7 mouse cellular contexts compared by ENCODE assay signal in genomic region chr1:175692997-175693361, GRCm38 (mm10). TPM values are rescaled to one million over a fixed set of nuclear protein-coding genes. Genes with fewer than 3 reads are reported as not detected.
DNase-seq lines count a peak whose midpoint lies in the region; ATAC-seq and TF ChIP-seq lines count a peak whose summit lies in the region.

No protein-coding gene starts in this region.

- H3K4me1 ChIP-seq in spleen, adult 2 months (ENCODE audit: control insufficient read depth, insufficient read depth, insufficient read length): peaks cover 5% of the 10 kb centered on the region; the same call in 1 of the 2 replicates
- H3K4me1 ChIP-seq in forebrain, embryonic 13.5 days: peaks cover 20% of the 10 kb centered on the region
- peaks cover 28% of the 10 kb centered on the region for H3K4me1 ChIP-seq in liver, embryonic 13.5 days (replicated peaks)
- no peaks in the 10 kb centered on the region; the same call in 1 of the 2 replicates for H3K4me1 ChIP-seq in stomach, postnatal 0 days (replicated peaks; ENCODE audit: control insufficient read depth, insufficient read depth)

- TF ChIP-seq EP300 in stomach, postnatal 0 days (optimal IDR thresholded peaks at IDR 0.05): no peak

- TF ChIP-seq CTCF in spleen, adult 2 months (IDR thresholded peaks at IDR 0.05; ENCODE audit: extremely low read depth, insufficient read depth, insufficient read length, insufficient replicate concordance): no peak
- TF ChIP-seq CTCF in stomach, postnatal 0 days (IDR thresholded peaks at IDR 0.05; ENCODE audit: low read depth): 0 out of 2 replicates have a peak, but pooled peaks have one; percentile 4

- ATAC-seq in forebrain, embryonic 13.5 days: no peak; the same call in 1 of the 2 replicates
- ATAC-seq in liver, embryonic 13.5 days (ENCODE audit: low read depth): no peak; the same call in 1 of the 2 replicates
- no peak for ATAC-seq in stomach, postnatal 0 days (ENCODE audit: low FRiP score, low TSS enrichment)

- H3K27me3 ChIP-seq in spleen, adult 2 months (ENCODE audit: control insufficient read depth, insufficient read depth, low read length): no peaks in the 10 kb centered on the region
- no peaks in the 10 kb centered on the region for H3K27me3 ChIP-seq in forebrain, embryonic 13.5 days
- H3K27me3 ChIP-seq in liver, embryonic 13.5 days: no peaks in the 10 kb centered on the region
- H3K27me3 ChIP-seq in stomach, postnatal 0 days (ENCODE audit: control insufficient read depth, insufficient read depth, low read length): no peaks in the 10 kb centered on the region

- TF ChIP-seq POLR2A in spleen, adult 2 months (IDR thresholded peaks at IDR 0.05; ENCODE audit: low read depth, low read length): no peak

- no peaks in the 10 kb centered on the region for H3K36me3 ChIP-seq in spleen, adult 2 months (ENCODE audit: control insufficient read depth, insufficient read depth, low read length)
- H3K36me3 ChIP-seq in forebrain, embryonic 13.5 days (ENCODE audit: poor library complexity, severe bottlenecking): peaks cover 3% of the 10 kb centered on the region; the same call in 1 of the 2 replicates
- H3K36me3 ChIP-seq in liver, embryonic 13.5 days: 0 out of 2 replicates have a peak, but pooled peaks cover 1% of the 10 kb centered on the region
- H3K36me3 ChIP-seq in stomach, postnatal 0 days (ENCODE audit: control insufficient read depth, insufficient read depth, low read length): no peaks in the 10 kb centered on the region

- WGBS in spleen, adult 2 months: under 1% methylated on average over 17 of the region's 17 CpGs
- under 1% methylated on average over 17 of the region's 17 CpGs for WGBS in forebrain, embryonic 13.5 days
- under 1% methylated on average over 17 of the region's 17 CpGs for WGBS in liver, embryonic 13.5 days (ENCODE audit: insufficient replicate concordance)
- under 1% methylated on average over 17 of the region's 17 CpGs for WGBS in stomach, postnatal 0 days

- H3K4me3 ChIP-seq in spleen, adult 2 months (ENCODE audit: extremely low read depth, insufficient read depth, insufficient read length): peak overlapping the region; percentile 50
- peak overlapping the region; percentile 74 for H3K4me3 ChIP-seq in forebrain, embryonic 13.5 days
- H3K4me3 ChIP-seq in liver, embryonic 13.5 days (replicated peaks): peak overlapping the region; percentile 80
- H3K4me3 ChIP-seq in stomach, postnatal 0 days (ENCODE audit: low read depth, low read length): peak overlapping the region; percentile 78

- H3K27ac ChIP-seq in spleen, adult 2 months (ENCODE audit: insufficient read depth, low read length): no peak overlapping the region
- no peak overlapping the region for H3K27ac ChIP-seq in forebrain, embryonic 13.5 days
- H3K27ac ChIP-seq in liver, embryonic 13.5 days: no peak overlapping the region
- H3K27ac ChIP-seq in stomach, postnatal 0 days (replicated peaks): no peak overlapping the region

- no peak overlapping the region for H3K9ac ChIP-seq in forebrain, embryonic 13.5 days
- H3K9ac ChIP-seq in liver, embryonic 13.5 days: peak overlapping the region; percentile 62
- H3K9ac ChIP-seq in stomach, postnatal 0 days (ENCODE audit: low read length): peak overlapping the region; percentile 0; the same call in 1 of the 2 replicates

- H3K9me3 ChIP-seq in forebrain, embryonic 13.5 days (replicated peaks): no peaks in the 10 kb centered on the region
- H3K9me3 ChIP-seq in liver, embryonic 13.5 days (replicated peaks): no peaks in the 10 kb centered on the region
- no peaks in the 10 kb centered on the region for H3K9me3 ChIP-seq in stomach, postnatal 0 days (ENCODE audit: control insufficient read depth, low read length)

- H3K4me2 ChIP-seq in forebrain, embryonic 13.5 days: peak overlapping the region; percentile 82
- peak overlapping the region; percentile 99 for H3K4me2 ChIP-seq in liver, embryonic 13.5 days
- H3K4me2 ChIP-seq in stomach, postnatal 0 days (replicated peaks; ENCODE audit: low read depth): peak overlapping the region; percentile 94

- DNase-seq in spleen, adult 2 months (ENCODE audit: low read depth in 1 of 2, low spot score in 2 of 2): no peak
- DNase-seq in spleen, adult 18-20 months: no peak
- no peak for DNase-seq in liver, embryonic 13.5 days
- DNase-seq in stomach, postnatal 0 days (ENCODE audit: low spot score): no peak
- no peak for DNase-seq in MN1 (ENCODE audit: low spot score)
- no peak for DNase-seq in embryo, embryonic 10 days (ENCODE audit: low spot score)

RNA-seq across cellular contexts. Expression of gene Chml, which starts 0.3 kb away (rescaled TPM):
- 4.6 and 16.3 TPM in 2 replicates for polyA plus RNA-seq in spleen, adult 2 months (2012; rRNA removed)
- 2.5 and 2.6 TPM in 2 replicates for polyA plus RNA-seq in forebrain, embryonic 13.5 days (2015; fragmentation: Nextera tagmentation; extraction: Ambion mirVana)
- 0.62 and 1.1 TPM in 2 replicates for polyA plus RNA-seq in liver, embryonic 13.5 days (2015; fragmentation: Nextera tagmentation; extraction: Ambion mirVana)
- 1.0 and 1.5 TPM in 2 replicates for polyA plus RNA-seq in stomach, postnatal 0 days (2015; fragmentation: Nextera tagmentation; extraction: Ambion mirVana)

RNA-seq across cellular contexts. Expression of gene Opn3, which starts 0.4 kb away (rescaled TPM):
- polyA plus RNA-seq in spleen, adult 2 months (2012; rRNA removed): 1.4 and 2.8 TPM in 2 replicates
- polyA plus RNA-seq in forebrain, embryonic 13.5 days (2015; fragmentation: Nextera tagmentation; extraction: Ambion mirVana): 4.8 and 5.6 TPM in 2 replicates
- polyA plus RNA-seq in liver, embryonic 13.5 days (2015; fragmentation: Nextera tagmentation; extraction: Ambion mirVana): 1.5 and 1.9 TPM in 2 replicates
- polyA plus RNA-seq in stomach, postnatal 0 days (2015; fragmentation: Nextera tagmentation; extraction: Ambion mirVana): 2.4 and 3.3 TPM in 2 replicates

RNA-seq across cellular contexts. Expression of gene Wdr64, which starts 5.4 kb away (rescaled TPM):
- not detected in 2 replicates for polyA plus RNA-seq in spleen, adult 2 months (2012; rRNA removed)
- not detected in 2 replicates for polyA plus RNA-seq in forebrain, embryonic 13.5 days (2015; fragmentation: Nextera tagmentation; extraction: Ambion mirVana)
- polyA plus RNA-seq in liver, embryonic 13.5 days (2015; fragmentation: Nextera tagmentation; extraction: Ambion mirVana): not detected in 2 replicates
- not detected in 2 replicates for polyA plus RNA-seq in stomach, postnatal 0 days (2015; fragmentation: Nextera tagmentation; extraction: Ambion mirVana)
